Mouse (Mus musculus) hindbrain, embryonic 16.5 days (tissue): Measurements from ENCODE around the gene Vmn2r19. TPM values are rescaled to one million over a fixed set of nuclear protein-coding genes. Genes with fewer than 3 reads are reported as not detected.

Experiments used
- ATAC-seq: fragments of 200-750 bp; cut with Nextera tagmentation; 2 replicates; pipeline ENCODE4 v1.8.0; 2017; ENCODE audit warnings: moderate TSS enrichment, moderate library complexity
- H3K27ac ChIP-seq: fragments of 300-500 bp; sonication (generic); 2 replicates; pipeline ENCODE4 v1.5.1; 2014; ENCODE audit warnings: low read depth, mild to moderate bottlenecking, control low read depth, low read length, moderate library complexity
- H3K27me3 ChIP-seq: fragments of 300-500 bp; sonication (generic); replicated peaks from 2 replicates; pipeline ENCODE4 v1.6.1; 2014; ENCODE audit warnings: low read length; ENCODE audit not compliant: control insufficient read depth, insufficient read depth
- H3K36me3 ChIP-seq: fragments of 300-500 bp; sonication (generic); 2 replicates; pipeline ENCODE4 v1.6.1; 2014; ENCODE audit warnings: mild to moderate bottlenecking, low read length, moderate library complexity, mixed read lengths; ENCODE audit not compliant: control insufficient read depth, insufficient read depth
- H3K4me1 ChIP-seq: fragments of 300-500 bp; sonication (generic); 2 replicates; pipeline ENCODE4 v1.6.1; 2014; ENCODE audit warnings: low read depth, low read length; ENCODE audit not compliant: control insufficient read depth, insufficient read depth
- H3K4me2 ChIP-seq: fragments of 300-500 bp; sonication (generic); 2 replicates; pipeline ENCODE4 v1.6.1; 2014; ENCODE audit warnings: mild to moderate bottlenecking, low read length, control low read depth, moderate library complexity
- H3K4me3 ChIP-seq: fragments of 300-500 bp; sonication (generic); 2 replicates; pipeline ENCODE4 v1.5.1; 2014; ENCODE audit warnings: mild to moderate bottlenecking, low read length, control low read depth, moderate library complexity
- H3K9ac ChIP-seq: fragments of 300-500 bp; sonication (generic); 2 replicates; pipeline ENCODE4 v1.6.1; 2014; ENCODE audit warnings: low read depth, mild to moderate bottlenecking, control low read depth, low read length, moderate library complexity
- H3K9me3 ChIP-seq: fragments of 300-500 bp; sonication (generic); 2 replicates; pipeline ENCODE4 v1.6.1; 2014; ENCODE audit warnings: mild to moderate bottlenecking, low read length, moderate library complexity; ENCODE audit not compliant: control insufficient read depth
- WGBS: fragments of 180-500 bp; shearing (Covaris S2); extraction: QIAGEN DNeasy Blood & Tissue Kit; methylation state at CpG from one replicate; pipeline ENCODE4 v1.1.7; 2014; 5-methylcytosine and 5-hydroxymethylcytosine counted together
- polyA plus RNA-seq: library from polyadenylated mRNA; unstranded; fragments of >200 nt; fragmentation: Nextera tagmentation; extraction: Ambion mirVana; gene quantifications from 2 replicates; pipeline ENCODE4 v1.2.1, GENCODE M21; 2015

Vmn2r19 gene
- polyA plus RNA-seq: not detected in 2 replicates

- no peak for ATAC-seq
- no peaks in the 10 kb centered on the region for H3K27me3 ChIP-seq
- 94% methylated on average over 2 of the region's 2 CpGs for WGBS
- H3K9me3 ChIP-seq: no peaks in the 10 kb centered on the region
- no peaks in the 10 kb centered on the region for H3K4me1 ChIP-seq
- H3K27ac ChIP-seq: no peak within 1 kb of the TSS
- H3K4me3 ChIP-seq: no peak within 1 kb of the TSS
- no peaks in the 10 kb centered on the region for H3K36me3 ChIP-seq
- no peak within 1 kb of the TSS for H3K4me2 ChIP-seq
- no peak within 1 kb of the TSS for H3K9ac ChIP-seq
Measured at GRCm38 (mm10) chr6:123308033-123308432, at the start of gene Vmn2r19. Gene Vmn2r19 (plus strand): TSS chr6:123308333.

- H3K4me2 ChIP-seq: no peak overlapping the region
- H3K9ac ChIP-seq: no peak overlapping the region
- no peaks in the 10 kb centered on the region for H3K36me3 ChIP-seq
- no peak overlapping the region for H3K4me3 ChIP-seq
- no peaks in the 10 kb centered on the region for H3K27me3 ChIP-seq
- ATAC-seq: no peak
- H3K9me3 ChIP-seq: no peaks in the 10 kb centered on the region; the same call in 1 of the 2 replicates
- 76% methylated on average over 3 of the region's 3 CpGs for WGBS
- H3K4me1 ChIP-seq: no peaks in the 10 kb centered on the region
- H3K27ac ChIP-seq: no peak overlapping the region
Measured at GRCm38 (mm10) chr6:123258946-123259345, 49.2 kb upstream of the Vmn2r19 start.

GRCm38 (mm10) chr6:123259889-123260603 is 48.1 kb upstream of the Vmn2r19 start:
- no peaks in the 10 kb centered on the region for H3K27me3 ChIP-seq
- no peaks in the 10 kb centered on the region for H3K36me3 ChIP-seq
- H3K9me3 ChIP-seq: no peaks in the 10 kb centered on the region; the same call in 1 of the 2 replicates
- H3K4me3 ChIP-seq: no peak overlapping the region
- H3K4me2 ChIP-seq: no peak overlapping the region
- ATAC-seq: no peak
- H3K9ac ChIP-seq: no peak overlapping the region
- no peak overlapping the region for H3K27ac ChIP-seq
- H3K4me1 ChIP-seq: no peaks in the 10 kb centered on the region
- WGBS: 83% methylated on average over 4 of the region's 4 CpGs

DNA sequence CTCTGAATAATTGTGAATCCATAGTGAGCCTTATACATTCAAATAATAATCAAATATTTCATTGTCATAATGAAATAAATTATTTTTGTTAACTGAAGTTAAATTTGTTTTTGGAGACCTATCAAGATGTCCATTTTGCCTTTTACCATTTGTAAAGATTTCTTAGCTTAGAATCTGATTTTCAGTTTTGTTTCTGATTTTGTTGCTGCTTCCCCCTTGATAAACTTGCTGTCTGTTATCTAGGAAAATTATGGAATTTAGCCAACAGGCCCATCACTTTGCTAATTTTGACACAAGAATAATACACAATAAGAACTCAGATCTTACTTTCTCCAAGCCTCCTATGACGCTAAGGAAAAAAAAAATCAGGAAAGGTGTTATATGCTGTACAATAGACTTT is 47.3 kb upstream of the Vmn2r19 start:
- 91% methylated on average over 1 of the region's 1 CpGs for WGBS
- Histone ChIP-seq H3K27ac (no peak overlapping the region), H3K36me3 (no peaks in the 10 kb centered on the region), H3K4me1 (no peaks in the 10 kb centered on the region), H3K27me3 (no peaks in the 10 kb centered on the region), H3K9ac (no peak overlapping the region), H3K9me3 (no peaks in the 10 kb centered on the region; the same call in 1 of the 2 replicates), H3K4me2 (no peak overlapping the region), H3K4me3 (no peak overlapping the region)
- no peak for ATAC-seq

DNA sequence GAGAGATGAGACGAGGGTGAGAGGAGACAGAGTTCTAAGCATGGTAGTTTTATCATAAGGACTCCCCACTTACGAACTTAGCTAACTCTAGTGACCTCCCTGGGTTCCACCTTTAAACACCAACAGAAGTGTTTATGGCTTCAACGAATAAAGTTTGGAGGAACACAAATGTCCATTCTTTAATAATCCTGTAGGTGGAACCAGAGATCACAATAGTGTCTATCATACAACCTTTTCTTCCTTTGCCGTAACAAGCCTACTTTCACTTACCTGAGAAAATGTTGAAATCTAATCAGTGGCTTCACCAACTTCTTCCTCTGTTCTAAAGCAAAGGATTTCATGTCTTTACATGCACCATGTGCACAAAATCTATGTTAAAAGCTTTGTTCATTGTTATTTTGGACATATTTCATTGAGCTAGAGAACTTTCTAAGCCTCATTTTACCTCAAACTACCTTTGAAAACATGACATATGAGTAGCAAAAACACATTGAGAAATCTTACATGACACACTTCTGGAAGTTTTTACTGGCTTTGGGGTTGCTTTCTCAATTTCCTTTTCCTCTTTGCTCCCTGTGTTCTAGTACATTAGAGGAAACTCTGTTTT is 46.5 kb upstream of the Vmn2r19 start, which contains the start of gene Clec4d:
TSS of gene Clec4d (plus strand) at position 557 of the 607 bp plus-strand sequence.
- H3K4me3 ChIP-seq: no peak within 1 kb of the TSS
- no peak within 1 kb of the TSS for H3K9ac ChIP-seq
- no peaks in the 10 kb centered on the region; the same call in 1 of the 2 replicates for H3K9me3 ChIP-seq
- no peak for ATAC-seq
- no peak within 1 kb of the TSS for H3K27ac ChIP-seq
- no peaks in the 10 kb centered on the region for H3K4me1 ChIP-seq
- WGBS: 78% methylated on average over 4 of the region's 4 CpGs
- H3K4me2 ChIP-seq: no peak within 1 kb of the TSS
- no peaks in the 10 kb centered on the region for H3K27me3 ChIP-seq
- no peaks in the 10 kb centered on the region for H3K36me3 ChIP-seq

- no peak for ATAC-seq
- Histone ChIP-seq H3K4me3 (no peak overlapping the region), H3K36me3 (no peaks in the 10 kb centered on the region), H3K4me1 (no peaks in the 10 kb centered on the region), H3K4me2 (no peak overlapping the region), H3K9me3 (no peaks in the 10 kb centered on the region), H3K27ac (no peak overlapping the region), H3K9ac (no peak overlapping the region), H3K27me3 (no peaks in the 10 kb centered on the region)
- 95% methylated on average over 3 of the region's 3 CpGs for WGBS
Measured at GRCm38 (mm10) chr6:123264194-123264593, 43.9 kb upstream of the Vmn2r19 start.

DNA sequence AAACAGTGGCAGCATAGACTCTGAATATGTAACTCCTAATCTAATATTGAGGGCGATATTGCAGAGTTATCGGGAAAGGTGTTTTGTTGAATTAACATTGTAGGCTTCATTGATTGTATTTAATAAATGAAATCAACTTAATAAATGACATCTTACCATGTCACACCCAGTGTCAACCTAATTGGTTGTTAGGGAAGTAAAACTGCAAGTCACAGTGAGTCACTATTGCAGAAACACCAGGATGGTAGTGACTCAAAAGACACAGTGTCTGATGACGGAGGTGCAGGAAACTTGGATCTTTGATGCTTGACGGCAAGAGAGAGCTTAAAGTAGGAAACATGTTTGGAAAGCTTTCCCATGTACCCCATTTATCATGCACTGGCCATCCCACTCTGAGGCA is 42.3 kb upstream of the Vmn2r19 start:
- Histone ChIP-seq H3K4me2 (no peak overlapping the region), H3K27me3 (no peaks in the 10 kb centered on the region), H3K4me3 (no peak overlapping the region), H3K36me3 (no peaks in the 10 kb centered on the region), H3K4me1 (no peaks in the 10 kb centered on the region), H3K27ac (no peak overlapping the region), H3K9me3 (no peaks in the 10 kb centered on the region), H3K9ac (no peak overlapping the region)
- no peak for ATAC-seq
- 93% methylated on average over 4 of the region's 4 CpGs for WGBS

DNA sequence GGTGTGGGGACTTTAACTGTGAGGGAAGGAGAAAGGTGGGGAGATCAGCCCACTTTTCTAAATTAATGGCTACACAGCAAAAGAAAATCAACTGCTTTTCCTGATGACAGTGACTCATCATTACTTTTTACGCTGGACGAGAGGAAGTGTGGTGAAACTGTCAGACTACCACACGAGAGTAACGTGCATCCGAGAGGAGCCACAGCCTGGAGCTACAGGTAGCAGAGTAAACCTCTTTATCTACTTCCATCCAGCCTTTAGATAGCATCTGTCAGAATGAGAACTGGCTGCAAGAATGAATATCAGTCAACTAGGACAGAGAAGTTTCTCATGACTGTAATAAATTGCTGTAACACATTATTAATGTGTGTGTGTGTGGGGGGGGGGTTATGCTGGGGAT is 41.2 kb upstream of the Vmn2r19 start:
- 92% methylated on average over 5 of the region's 5 CpGs for WGBS
- Histone ChIP-seq H3K9ac (no peak overlapping the region), H3K4me3 (no peak overlapping the region), H3K4me1 (no peaks in the 10 kb centered on the region), H3K27me3 (no peaks in the 10 kb centered on the region), H3K9me3 (no peaks in the 10 kb centered on the region), H3K4me2 (no peak overlapping the region), H3K27ac (no peak overlapping the region), H3K36me3 (no peaks in the 10 kb centered on the region)
- no peak for ATAC-seq

- ATAC-seq: no peak
- H3K27ac ChIP-seq: no peak overlapping the region
Measured at GRCm38 (mm10) chr6:123279443-123279842, 28.7 kb upstream of the Vmn2r19 start.

More at GRCm38 (mm10) chr6:123279443-123279842, 28.7 kb upstream of the Vmn2r19 start:
- H3K9me3 ChIP-seq: no peaks in the 10 kb centered on the region
- no peak overlapping the region for H3K4me3 ChIP-seq
- no peaks in the 10 kb centered on the region for H3K36me3 ChIP-seq
- no peak overlapping the region for H3K9ac ChIP-seq
- H3K4me1 ChIP-seq: no peaks in the 10 kb centered on the region
- no peak overlapping the region for H3K4me2 ChIP-seq
- H3K27me3 ChIP-seq: no peaks in the 10 kb centered on the region
- WGBS: 81% methylated on average over 2 of the region's 2 CpGs
